ENCODE assay signal across 8 mouse cellular contexts in the genomic region with DNA sequence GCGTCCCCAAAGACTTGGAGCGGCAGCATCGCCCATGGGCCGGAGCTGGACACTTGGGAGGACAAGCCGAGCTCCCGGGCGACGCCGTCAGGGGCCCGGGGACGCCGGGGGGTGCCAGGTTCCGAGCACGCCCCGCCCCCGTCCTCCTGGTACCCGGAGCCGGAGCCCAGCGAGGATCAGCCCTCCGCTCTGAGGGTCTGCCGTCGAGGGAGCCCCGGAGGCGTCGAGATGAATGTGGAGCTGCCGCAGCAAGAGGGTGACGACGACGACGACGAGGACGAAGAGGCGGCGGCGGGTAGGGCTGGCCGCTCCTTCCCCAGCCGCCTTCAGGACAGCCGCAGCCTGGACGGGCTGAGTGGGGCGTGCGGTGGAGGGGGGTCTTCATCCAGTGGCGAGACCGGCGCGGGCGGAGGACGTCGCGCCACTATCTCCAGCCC. TPM values are rescaled to one million over a fixed set of nuclear protein-coding genes. Genes with fewer than 3 reads are reported as not detected.
A peak's percentile ranks its signal among the peaks of the same experiment; 100 is the strongest.
DNase-seq lines count a peak whose midpoint lies in the region; ATAC-seq and TF ChIP-seq lines count a peak whose summit lies in the region.

No protein-coding gene starts in this region.

- H3K27me3 ChIP-seq in testis, adult 2 months (ENCODE audit: control insufficient read depth, insufficient read depth, low read length) = no peaks in the 10 kb centered on the region
- H3K27me3 ChIP-seq in forebrain, postnatal 0 days (ENCODE audit: insufficient read depth, low read length) = no peaks in the 10 kb centered on the region
- H3K27me3 ChIP-seq in limb, embryonic 14.5 days (ENCODE audit: control insufficient read depth, insufficient read depth, low read length) = no peaks in the 10 kb centered on the region
- H3K27me3 ChIP-seq in small intestine, adult 2 months (ENCODE audit: control insufficient read depth, insufficient read depth, low read length) = no peaks in the 10 kb centered on the region

- peak overlapping the region; percentile 85 for H3K4me2 ChIP-seq in forebrain, postnatal 0 days (ENCODE audit: low read depth)
- H3K4me2 ChIP-seq in limb, embryonic 14.5 days (replicated peaks; ENCODE audit: low read depth, low read length, severe bottlenecking) = peak overlapping the region; percentile 87

- intact Hi-C loops in gastrocnemius, adult 2 months (cut with DNase I) = loop anchor here (10.0 kb wide), 2 partner anchors 185 to 355 kb away; partner anchors contain the start of gene Kdm6b

- H3K36me3 ChIP-seq in testis, adult 2 months (ENCODE audit: control insufficient read depth, insufficient read depth, low read length) = no peaks in the 10 kb centered on the region
- no peaks in the 10 kb centered on the region for H3K36me3 ChIP-seq in forebrain, postnatal 0 days (ENCODE audit: insufficient read depth)
- no peaks in the 10 kb centered on the region for H3K36me3 ChIP-seq in limb, embryonic 14.5 days (ENCODE audit: control insufficient read depth, insufficient read depth, low read length)
- H3K36me3 ChIP-seq in small intestine, adult 2 months (ENCODE audit: control insufficient read depth, insufficient read depth, low read length) = no peaks in the 10 kb centered on the region

- H3K4me3 ChIP-seq in gastrocnemius, adult 2 months = peak overlapping the region; percentile 99
- peak overlapping the region; percentile 99 for H3K4me3 ChIP-seq in testis, adult 2 months (ENCODE audit: control insufficient read depth, low read depth, low read length)
- H3K4me3 ChIP-seq in forebrain, postnatal 0 days (ENCODE audit: low read depth, low read length) = peak overlapping the region; percentile 88
- peak overlapping the region; percentile 54 for H3K4me3 ChIP-seq in limb, embryonic 14.5 days (replicated peaks; ENCODE audit: low read length)
- H3K4me3 ChIP-seq in small intestine, adult 2 months (ENCODE audit: low read depth, low read length) = peak overlapping the region; percentile 85

- peak; percentile 76 for DNase-seq in gastrocnemius, adult 2 months
- DNase-seq in gastrocnemius, adult 18-20 months (ENCODE audit: low spot score) = no peak
- no peak for DNase-seq in testis, postnatal 14 days (ENCODE audit: low spot score)
- peak; percentile 65 for DNase-seq in forebrain, postnatal 0 days
- no peak for DNase-seq in limb, embryonic 14.5 days (ENCODE audit: low spot score)
- no peak for DNase-seq in frontal cortex, postnatal 36 days (ENCODE audit: low spot score in 2 of 2)

- H3K4me1 ChIP-seq in testis, adult 2 months (ENCODE audit: control insufficient read depth, insufficient read depth, low read length) = peaks cover 23% of the 10 kb centered on the region
- peaks cover 12% of the 10 kb centered on the region for H3K4me1 ChIP-seq in forebrain, postnatal 0 days (ENCODE audit: insufficient read depth)
- H3K4me1 ChIP-seq in limb, embryonic 14.5 days (ENCODE audit: control insufficient read depth, insufficient read depth, low read length) = peaks cover 18% of the 10 kb centered on the region
- peaks cover 6% of the 10 kb centered on the region for H3K4me1 ChIP-seq in small intestine, adult 2 months (ENCODE audit: control insufficient read depth, insufficient read depth, insufficient read length, low read length)

- TF ChIP-seq POLR2A in testis, adult 2 months (IDR thresholded peaks at IDR 0.05; ENCODE audit: control insufficient read depth, low read depth, low read length) = no peak
- no peak for TF ChIP-seq POLR2A in limb, embryonic 14.5 days (IDR thresholded peaks at IDR 0.05; ENCODE audit: borderline replicate concordance, extremely low read depth, insufficient read depth, insufficient read length)
- no peak for TF ChIP-seq POLR2A in small intestine, adult 2 months (IDR thresholded peaks at IDR 0.05; ENCODE audit: low read depth, low read length)

- under 1% methylated on average over 47 of the region's 49 CpGs for WGBS in forebrain, postnatal 0 days
- WGBS in limb, embryonic 14.5 days = 0% methylated on average over 15 of the region's 49 CpGs
- under 1% methylated on average over 49 of the region's 49 CpGs for WGBS in small intestine, adult 2 months

- peak overlapping the region; percentile 88 for H3K9ac ChIP-seq in forebrain, postnatal 0 days
- peak overlapping the region; percentile 64 for H3K9ac ChIP-seq in limb, embryonic 14.5 days (ENCODE audit: low read depth, low read length, severe bottlenecking)

- TF ChIP-seq CTCF in gastrocnemius, adult 2 months (IDR thresholded peaks at IDR 0.05) = no peak
- TF ChIP-seq CTCF in testis, adult 2 months (IDR thresholded peaks at IDR 0.05; ENCODE audit: control insufficient read depth, insufficient read depth, insufficient replicate concordance, low read depth, low read length) = no peak
- TF ChIP-seq CTCF in forebrain, postnatal 0 days (IDR thresholded peaks at IDR 0.05; ENCODE audit: low read depth) = no peak
- TF ChIP-seq CTCF in small intestine, adult 2 months (IDR thresholded peaks at IDR 0.05; ENCODE audit: extremely low read depth, insufficient read length, insufficient replicate concordance, low read depth, low read length) = no peak

- H3K9me3 ChIP-seq in forebrain, postnatal 0 days (ENCODE audit: low read length) = no peaks in the 10 kb centered on the region
- no peaks in the 10 kb centered on the region for H3K9me3 ChIP-seq in limb, embryonic 14.5 days (ENCODE audit: control insufficient read depth, low read length)

- H3K27ac ChIP-seq in gastrocnemius, adult 2 months = peak overlapping the region; percentile 97
- H3K27ac ChIP-seq in testis, adult 2 months (ENCODE audit: control insufficient read depth, insufficient read depth, low read depth, low read length) = peak overlapping the region; percentile 96
- H3K27ac ChIP-seq in forebrain, postnatal 0 days (ENCODE audit: low read depth, low read length) = peak overlapping the region; percentile 94
- peak overlapping the region; percentile 34 for H3K27ac ChIP-seq in limb, embryonic 14.5 days (replicated peaks; ENCODE audit: low read depth, low read length)
- peak overlapping the region; percentile 71 for H3K27ac ChIP-seq in small intestine, adult 2 months (ENCODE audit: insufficient read depth, low read depth, low read length)

- peak; percentile 26 for ATAC-seq in forebrain, postnatal 0 days
- ATAC-seq in limb, embryonic 14.5 days (ENCODE audit: low FRiP score, low read depth) = no peak

RNA-seq across cellular contexts. Expression of gene Borcs6, which starts 0.5 kb away (rescaled TPM):
- 10 to 100 TPM; 17.9 to 18.9 TPM for total RNA-seq in gastrocnemius, adult 2 months (2021)
- total RNA-seq in gastrocnemius, adult 18-20 months (2021) = 10 to 100 TPM; 20.0 to 23.5 TPM
- 13.4 and 15.8 TPM in 2 replicates for polyA plus RNA-seq in testis, adult 2 months (2012; rRNA removed)
- total RNA-seq in forebrain, postnatal 0 days (2014; rRNA removed) = 32.8 and 33.7 TPM in 2 replicates
- polyA plus RNA-seq in forebrain, postnatal 0 days (2015; fragmentation: Nextera tagmentation; extraction: Ambion mirVana) = 20.9 and 21.7 TPM in 2 replicates
- polyA plus RNA-seq in limb, embryonic 14.5 days (2012; rRNA removed) = 15.2 and 15.6 TPM in 2 replicates
- 12.3 and 13.9 TPM in 2 replicates for polyA plus RNA-seq in limb, embryonic 14.5 days (2014; fragmentation: Nextera tagmentation; extraction: Ambion mirVana)
- polyA plus RNA-seq in small intestine, adult 2 months (2012; rRNA removed) = 13.2 and 28.5 TPM in 2 replicates

RNA-seq across cellular contexts. Expression of gene Tmem107, which starts 10.6 kb away (rescaled TPM):
- 1 to 10 TPM; 3.9 to 5.7 TPM for total RNA-seq in gastrocnemius, adult 2 months (2021)
- 1 to 10 TPM; 3.5 to 3.7 TPM for total RNA-seq in gastrocnemius, adult 18-20 months (2021)
- polyA plus RNA-seq in testis, adult 2 months (2012; rRNA removed) = 135 and 142 TPM in 2 replicates
- 32.7 and 45.6 TPM in 2 replicates for total RNA-seq in forebrain, postnatal 0 days (2014; rRNA removed)
- 35.3 and 41.7 TPM in 2 replicates for polyA plus RNA-seq in forebrain, postnatal 0 days (2015; fragmentation: Nextera tagmentation; extraction: Ambion mirVana)
- polyA plus RNA-seq in limb, embryonic 14.5 days (2012; rRNA removed) = 47.8 and 71.0 TPM in 2 replicates
- 54.4 and 55.2 TPM in 2 replicates for polyA plus RNA-seq in limb, embryonic 14.5 days (2014; fragmentation: Nextera tagmentation; extraction: Ambion mirVana)
- polyA plus RNA-seq in small intestine, adult 2 months (2012; rRNA removed) = 11.8 and 12.8 TPM in 2 replicates

RNA-seq across cellular contexts. Expression of gene Aurkb, which starts 14.5 kb away (rescaled TPM):
- not detected for total RNA-seq in gastrocnemius, adult 2 months (2021)
- not detected for total RNA-seq in gastrocnemius, adult 18-20 months (2021)
- polyA plus RNA-seq in testis, adult 2 months (2012; rRNA removed) = 15.2 and 17.9 TPM in 2 replicates
- total RNA-seq in forebrain, postnatal 0 days (2014; rRNA removed) = 8.5 and 12.5 TPM in 2 replicates
- polyA plus RNA-seq in forebrain, postnatal 0 days (2015; fragmentation: Nextera tagmentation; extraction: Ambion mirVana) = 11.5 and 13.9 TPM in 2 replicates
- polyA plus RNA-seq in limb, embryonic 14.5 days (2012; rRNA removed) = 124 and 144 TPM in 2 replicates
- polyA plus RNA-seq in limb, embryonic 14.5 days (2014; fragmentation: Nextera tagmentation; extraction: Ambion mirVana) = 109 and 116 TPM in 2 replicates
- polyA plus RNA-seq in small intestine, adult 2 months (2012; rRNA removed) = 15.5 and 30.8 TPM in 2 replicates

RNA-seq across cellular contexts. Expression of gene Vamp2, which starts 28.3 kb away (rescaled TPM):
- total RNA-seq in gastrocnemius, adult 2 months (2021) = 10 to 100 TPM; 38.0 to 42.7 TPM
- 10 to 100 TPM; 37.4 to 39.3 TPM for total RNA-seq in gastrocnemius, adult 18-20 months (2021)
- 36.3 and 43.1 TPM in 2 replicates for polyA plus RNA-seq in testis, adult 2 months (2012; rRNA removed)
- total RNA-seq in forebrain, postnatal 0 days (2014; rRNA removed) = 76.8 and 104 TPM in 2 replicates
- 500 and 554 TPM in 2 replicates for polyA plus RNA-seq in forebrain, postnatal 0 days (2015; fragmentation: Nextera tagmentation; extraction: Ambion mirVana)
- polyA plus RNA-seq in limb, embryonic 14.5 days (2012; rRNA removed) = 199 and 224 TPM in 2 replicates
- polyA plus RNA-seq in limb, embryonic 14.5 days (2014; fragmentation: Nextera tagmentation; extraction: Ambion mirVana) = 89.8 and 98.1 TPM in 2 replicates
- 33.5 and 84.4 TPM in 2 replicates for polyA plus RNA-seq in small intestine, adult 2 months (2012; rRNA removed)

RNA-seq across cellular contexts. Expression of gene Per1, which starts 35.0 kb away (rescaled TPM):
- 10 to 100 TPM; 68.2 to 76.8 TPM for total RNA-seq in gastrocnemius, adult 2 months (2021)
- total RNA-seq in gastrocnemius, adult 18-20 months (2021) = 10 to 100 TPM; 41.9 to 72.2 TPM
- 103 and 106 TPM in 2 replicates for polyA plus RNA-seq in testis, adult 2 months (2012; rRNA removed)
- total RNA-seq in forebrain, postnatal 0 days (2014; rRNA removed) = 16.5 and 38.3 TPM in 2 replicates
- polyA plus RNA-seq in forebrain, postnatal 0 days (2015; fragmentation: Nextera tagmentation; extraction: Ambion mirVana) = 15.2 and 16.7 TPM in 2 replicates
- 19.3 and 25.4 TPM in 2 replicates for polyA plus RNA-seq in limb, embryonic 14.5 days (2012; rRNA removed)
- 16.0 and 22.5 TPM in 2 replicates for polyA plus RNA-seq in limb, embryonic 14.5 days (2014; fragmentation: Nextera tagmentation; extraction: Ambion mirVana)
- 5.4 and 13.9 TPM in 2 replicates for polyA plus RNA-seq in small intestine, adult 2 months (2012; rRNA removed)

Comparison
In these comparisons a context has a peak if more than half of its experiments do, and no peak if none do; other contexts are left out.
1. DNase-seq: peak in gastrocnemius, adult 2 months (single experiment) and forebrain, postnatal 0 days (single experiment); none in gastrocnemius, adult 18-20 months (single experiment), testis, postnatal 14 days (single experiment), limb, embryonic 14.5 days (single experiment) and frontal cortex, postnatal 36 days (0 of 2).
2. H3K27ac ChIP-seq: peak in every context shown above with its lines; median percentile 97 in gastrocnemius, adult 2 months; 96 in testis, adult 2 months; 94 in forebrain, postnatal 0 days; 71 in small intestine, adult 2 months; 34 in limb, embryonic 14.5 days.
3. Peak in every context shown above with its lines, with median percentiles within 50 percentile points of each other: H3K4me3 ChIP-seq.